Mouse (Mus musculus): ENCODE data around the gene Tnp1. TPM values are rescaled to one million over a fixed set of nuclear protein-coding genes. Genes with fewer than 3 reads are reported as not detected.

Tnp1 gene
- polyA plus RNA-seq, 1 experiment = not detected

DNA sequence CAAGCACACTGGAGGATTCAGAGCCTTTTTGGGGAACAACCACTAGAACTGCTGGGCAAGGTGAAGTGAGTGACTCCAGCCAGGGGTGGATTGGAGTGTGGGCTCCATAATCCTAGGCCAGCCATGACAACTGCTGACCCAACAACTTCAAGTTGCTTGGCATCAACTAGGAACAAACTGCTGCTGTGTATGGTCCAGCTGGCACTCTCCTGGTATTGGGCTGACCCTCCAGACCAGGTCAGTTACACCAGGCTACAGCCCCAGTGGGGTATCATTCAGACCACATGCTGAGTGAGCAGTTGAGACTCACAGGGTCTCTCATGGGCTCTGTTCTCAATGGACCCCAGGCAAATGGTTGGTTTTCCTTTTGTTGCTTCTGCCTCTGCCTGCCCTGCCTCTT lies 41.5 kb downstream of the Tnp1 start:
- H3K4me1 ChIP-seq (ENCODE audit: control insufficient read depth, insufficient read depth, insufficient read length, low read length) = no peaks in the 10 kb centered on the region
- H3K4me3 ChIP-seq (ENCODE audit: insufficient read depth, low read depth, low read length) = no peak overlapping the region
- H3K27ac ChIP-seq (replicated peaks; ENCODE audit: low read depth, low read length) = no peak overlapping the region

DNA sequence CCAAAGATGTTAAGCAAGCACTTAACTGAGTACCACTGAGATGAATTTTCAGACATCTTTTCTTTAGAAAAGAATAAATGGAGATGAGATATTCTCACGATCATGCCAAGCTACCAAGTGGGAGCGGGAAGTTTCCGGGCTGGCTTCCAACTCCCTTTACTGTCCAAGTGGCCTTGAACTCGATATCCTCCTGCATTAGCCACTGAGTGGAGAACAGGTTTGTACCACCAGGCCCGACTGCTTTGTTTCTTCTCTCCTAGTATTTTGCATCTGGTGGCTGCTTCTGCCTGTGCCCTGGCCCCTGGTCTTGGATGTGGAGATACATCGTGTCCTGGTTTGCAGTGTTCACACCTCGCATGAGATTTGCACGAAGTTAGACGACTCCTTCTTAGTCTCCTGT lies 45.2 kb downstream of the Tnp1 start:
- no peak overlapping the region for H3K4me3 ChIP-seq (ENCODE audit: insufficient read depth, low read depth, low read length)
- no peak overlapping the region for H3K27ac ChIP-seq (replicated peaks; ENCODE audit: low read depth, low read length)
- H3K4me1 ChIP-seq (ENCODE audit: control insufficient read depth, insufficient read depth, insufficient read length, low read length) = no peaks in the 10 kb centered on the region

DNA sequence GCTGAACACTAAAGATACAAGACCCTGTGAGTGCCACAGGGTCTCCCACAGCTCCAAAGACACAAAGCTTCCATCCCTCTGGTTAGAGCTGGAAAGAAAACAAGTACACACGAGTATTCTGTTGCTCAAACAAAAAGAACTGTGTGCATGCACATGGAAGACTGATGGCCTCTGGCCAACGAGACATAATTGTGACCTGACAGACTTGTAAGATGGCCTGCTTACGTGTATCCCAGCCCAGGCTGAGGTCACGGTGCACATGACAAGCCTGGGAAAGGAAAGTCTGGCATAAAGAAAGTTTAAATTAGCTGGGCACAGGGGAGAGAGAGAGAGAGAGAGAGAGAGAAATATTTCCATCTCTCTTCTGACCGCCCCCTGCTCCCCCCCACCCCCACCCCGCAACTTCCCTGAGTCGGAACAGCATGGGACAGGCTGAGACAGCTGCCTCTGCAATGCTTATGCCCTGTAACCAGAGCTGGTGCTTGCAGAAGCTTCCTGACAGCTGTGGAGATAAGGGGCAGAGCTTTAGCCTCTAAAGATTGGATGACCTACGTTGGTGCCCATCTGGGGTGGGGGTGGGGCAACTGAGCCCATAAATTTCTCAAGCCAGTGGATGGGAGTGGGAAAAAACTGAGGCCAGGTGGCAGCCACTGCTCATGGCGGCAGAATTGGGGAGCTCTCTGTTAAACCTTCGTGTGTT lies 46.4 kb downstream of the Tnp1 start:
- H3K27ac ChIP-seq (replicated peaks; ENCODE audit: low read depth, low read length) = no peak overlapping the region
- no peak overlapping the region for H3K4me3 ChIP-seq (ENCODE audit: insufficient read depth, low read depth, low read length)
- H3K4me1 ChIP-seq (ENCODE audit: control insufficient read depth, insufficient read depth, insufficient read length, low read length) = no peaks in the 10 kb centered on the region

DNA sequence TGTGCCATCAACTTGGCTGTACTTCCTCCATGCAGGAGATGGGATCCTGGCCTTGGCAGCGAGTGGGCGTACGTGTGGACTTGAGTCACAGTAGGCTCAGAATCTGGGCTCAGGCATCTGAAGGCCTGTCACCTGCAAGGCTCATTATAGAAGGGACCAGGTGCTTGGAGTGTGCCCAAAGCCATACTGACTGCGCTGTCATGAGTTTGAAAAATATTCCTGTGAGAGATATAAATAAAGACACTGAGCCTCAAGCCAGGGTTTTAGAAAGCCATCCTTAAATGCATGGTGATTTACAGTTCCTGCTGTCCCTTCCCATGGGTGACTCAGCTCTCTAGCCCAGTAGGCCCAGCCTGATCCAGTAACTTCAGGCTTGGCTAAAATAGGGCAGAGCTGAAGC lies 49.3 kb downstream of the Tnp1 start:
- Histone ChIP-seq H3K4me3 (ENCODE audit: insufficient read depth, low read depth, low read length) (no peak overlapping the region), H3K4me1 (ENCODE audit: control insufficient read depth, insufficient read depth, insufficient read length, low read length) (peaks cover 2% of the 10 kb centered on the region; the same call in 1 of the 2 replicates), H3K27ac (replicated peaks; ENCODE audit: low read depth, low read length) (no peak overlapping the region)

Other genes starting within 250 kb of the Tnp1 start
- 1.1 TPM in 1 of 2 replicates, not detected in the other for gene Igfbp2, start 191.4 kb downstream of the Tnp1 start, polyA plus RNA-seq (2012; ENCODE audit: insufficient read depth, insufficient read length, missing spikeins)
- 55.5 and 82.6 TPM in 2 replicates for gene Igfbp5, start 141.0 kb downstream of the Tnp1 start, polyA plus RNA-seq (2012; ENCODE audit: insufficient read depth, insufficient read length, missing spikeins)

Data from brown adipose tissue, adult 24 weeks (tissue).